Mouse (Mus musculus) hindbrain, postnatal 0 days (tissue): ENCODE data around the gene Rnase10. TPM values are rescaled to one million over a fixed set of nuclear protein-coding genes. Genes with fewer than 3 reads are reported as not detected.
"Not testable (repeated sequence)": the region's sequence is repeated elsewhere in the genome, so short reads cannot be mapped to it uniquely, and the experiment has no call there.

ENCODE experiments used
- ATAC-seq: fragments of 200-750 bp; cut with Nextera tagmentation; 2 replicates; pipeline ENCODE4 v1.8.0; 2017; ENCODE audit warnings: mild to moderate bottlenecking, moderate TSS enrichment, moderate library complexity
- DNase-seq: peaks from one replicate; pipeline ENCODE4 v3.0.0-alpha.2; 2015; ENCODE audit warnings: low spot score
- H3K27ac ChIP-seq: fragments of 300-500 bp; sonication (generic); 2 replicates; pipeline ENCODE4 v1.5.1; 2014; ENCODE audit warnings: mild to moderate bottlenecking
- H3K27me3 ChIP-seq: fragments of 300-500 bp; sonication (generic); 2 replicates; pipeline ENCODE4 v1.6.1; 2014; ENCODE audit warnings: low read length, mixed read lengths; ENCODE audit not compliant: insufficient read depth
- H3K36me3 ChIP-seq: fragments of 300-500 bp; sonication (generic); 2 replicates; pipeline ENCODE4 v1.6.1; 2014; ENCODE audit warnings: low read length, mixed read lengths; ENCODE audit not compliant: insufficient read depth
- H3K4me1 ChIP-seq: fragments of 300-500 bp; sonication (generic); 2 replicates; pipeline ENCODE4 v1.6.1; 2014; ENCODE audit warnings: antibody characterized with exemption, low read length, mixed read lengths; ENCODE audit not compliant: insufficient read depth
- H3K4me2 ChIP-seq: fragments of 300-500 bp; sonication (generic); 2 replicates; pipeline ENCODE4 v1.6.1; 2014; ENCODE audit warnings: low read depth, mild to moderate bottlenecking, low read length, moderate library complexity, mixed read lengths
- H3K4me3 ChIP-seq: fragments of 300-500 bp; sonication (generic); 2 replicates; pipeline ENCODE4 v1.5.1; 2014; ENCODE audit warnings: low read length
- H3K9ac ChIP-seq: fragments of 300-500 bp; sonication (generic); replicated peaks from 2 replicates; pipeline ENCODE4 v1.6.1; 2014; ENCODE audit warnings: mild to moderate bottlenecking, low read length, moderate library complexity, mixed read lengths
- H3K9me3 ChIP-seq: fragments of 300-500 bp; sonication (generic); 2 replicates; pipeline ENCODE4 v1.6.1; 2016; ENCODE audit warnings: low read length, mixed read lengths
- CTCF ChIP-seq: IDR thresholded peaks from 2 replicates; pipeline ENCODE4 v1.5.1; 2016; ENCODE audit warnings: antibody characterized with exemption, control low read depth, low read depth
- WGBS: fragments of 180-500 bp; shearing (Covaris S2); extraction: QIAGEN DNeasy Blood & Tissue Kit; methylation state at CpG from one replicate; pipeline ENCODE4 v1.1.7; 2014; 5-methylcytosine and 5-hydroxymethylcytosine counted together
- polyA plus RNA-seq: library from polyadenylated mRNA; unstranded; fragments of >200 nt; fragmentation: Nextera tagmentation; extraction: Ambion mirVana; gene quantifications from 2 replicates; pipeline ENCODE4 v1.2.1, GENCODE M21; 2015
- total RNA-seq: library from RNA; depleted of rRNA; stranded (reverse); fragments of >200 nt; gene quantifications from 2 replicates; pipeline ENCODE4 v1.2.3, GENCODE M21; 2014

The Rnase10 gene
- total and polyA plus RNA-seq, 2 experiments from 2014 or later, result 0.21 TPM; not detected in 1

DNA sequence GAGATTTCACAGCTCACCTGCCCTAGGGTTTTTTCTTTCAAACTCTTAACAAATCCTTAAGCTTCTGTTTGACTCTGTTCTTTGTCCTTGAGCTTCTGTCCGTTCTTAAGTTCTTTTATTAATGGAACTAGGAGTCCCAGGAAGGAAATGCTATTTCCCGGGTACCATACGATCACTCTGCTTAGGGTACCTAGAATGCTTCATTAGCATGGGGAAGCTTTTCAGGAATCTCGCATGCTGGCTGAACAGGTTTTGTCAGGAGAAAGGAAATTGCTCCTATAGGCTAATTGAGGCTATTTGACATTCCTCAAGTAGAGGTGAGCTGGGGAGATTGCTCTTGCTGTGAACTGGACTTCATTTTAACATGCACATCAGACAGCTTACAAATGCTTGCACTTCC is 33.9 kb upstream of the Rnase10 start:
- Histone ChIP-seq H3K4me2 (no peak overlapping the region), H3K4me3 (no peak overlapping the region), H3K27ac (no peak overlapping the region), H3K9ac (no peak overlapping the region), H3K9me3 (no peaks in the 10 kb centered on the region), H3K27me3 (no peaks in the 10 kb centered on the region), H3K4me1 (peaks cover 3% of the 10 kb centered on the region; the same call in 1 of the 2 replicates), H3K36me3 (no peaks in the 10 kb centered on the region)
- no peak for TF ChIP-seq CTCF
- WGBS, result 60% methylated on average over 4 of the region's 4 CpGs
- DNase-seq (no peak), ATAC-seq (no peak)

DNA sequence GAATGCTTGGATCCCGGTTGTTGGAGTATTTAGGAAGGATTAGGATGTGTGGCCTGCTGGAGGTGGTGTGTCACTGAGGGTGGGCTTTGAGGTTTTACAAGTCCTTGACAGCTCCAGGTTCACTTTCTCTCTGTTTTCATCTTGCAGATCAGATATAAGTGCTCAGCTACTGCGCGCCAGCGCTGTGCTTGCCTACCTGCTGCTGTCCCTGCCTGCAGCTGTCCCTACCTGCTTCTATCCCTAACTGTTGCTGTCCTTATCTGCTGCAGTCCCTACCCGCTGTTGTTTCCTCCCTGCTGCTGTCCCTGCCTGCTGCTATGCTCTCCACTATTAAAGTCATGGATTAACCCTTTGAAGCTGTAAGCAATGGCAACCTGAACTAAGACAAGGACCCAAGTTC is 32.5 kb upstream of the Rnase10 start:
- TF ChIP-seq CTCF, result no peak
- Histone ChIP-seq H3K27ac (no peak overlapping the region), H3K4me2 (no peak overlapping the region), H3K9me3 (no peaks in the 10 kb centered on the region), H3K27me3 (no peaks in the 10 kb centered on the region), H3K4me3 (no peak overlapping the region), H3K9ac (no peak overlapping the region), H3K36me3 (no peaks in the 10 kb centered on the region), H3K4me1 (no peaks in the 10 kb centered on the region)
- no peak for ATAC-seq
- WGBS, result 65% methylated on average over 5 of the region's 5 CpGs
- DNase-seq, result no peak

DNA sequence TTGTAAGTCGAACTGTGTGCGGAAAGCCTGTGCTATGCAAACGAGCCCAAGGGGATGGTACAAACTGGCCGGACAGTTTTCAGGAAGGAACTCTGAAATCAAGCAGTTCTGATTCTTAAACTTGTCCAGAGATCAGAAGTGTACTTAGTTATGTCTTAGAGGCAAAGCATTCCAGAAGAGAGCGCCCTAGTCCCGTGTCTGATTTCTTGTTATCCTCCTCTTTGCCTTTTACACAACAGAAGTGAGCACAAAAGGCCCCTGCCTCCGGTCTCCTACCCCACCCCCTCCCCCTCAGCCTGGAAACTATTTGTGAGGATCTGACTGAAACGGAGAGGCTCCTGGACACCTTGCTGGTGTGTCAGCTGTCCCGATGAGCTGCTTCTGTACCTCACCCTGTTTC is 30.9 kb upstream of the Rnase10 start:
- DNase-seq, result peak; percentile 18

DNA sequence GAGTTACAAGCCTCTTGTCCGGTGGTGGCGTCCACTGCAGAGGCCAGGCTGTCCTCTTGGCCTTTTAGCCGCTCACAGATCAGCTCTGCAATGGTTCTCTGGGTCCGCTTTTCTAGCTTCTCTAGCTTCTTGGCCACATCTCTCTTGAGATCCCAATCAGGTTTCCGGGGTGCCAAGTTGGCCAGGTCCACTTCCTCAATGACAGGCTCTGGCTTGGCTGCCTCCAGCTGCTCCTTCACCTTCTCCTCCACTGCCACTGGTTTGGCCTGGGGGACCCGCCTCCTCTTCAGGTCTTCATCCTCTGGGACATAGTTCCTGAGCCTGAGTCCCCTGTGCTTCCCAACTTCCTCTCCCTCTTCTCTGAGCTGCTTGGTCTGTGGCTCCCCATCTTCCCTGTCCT is 29.1 kb upstream of the Rnase10 start:
- H3K9me3 ChIP-seq, H3K27ac ChIP-seq, H3K36me3 ChIP-seq, DNase-seq, H3K9ac ChIP-seq, ATAC-seq, H3K27me3 ChIP-seq, H3K4me1 ChIP-seq, H3K4me2 ChIP-seq, H3K4me3 ChIP-seq: not testable (repeated sequence)
- WGBS, result 92% methylated on average over 6 of the region's 6 CpGs

More for the DNA sequence above, 30.9 kb upstream of the Rnase10 start:
- no peak overlapping the region for H3K9ac ChIP-seq
- H3K4me1 ChIP-seq, result no peaks in the 10 kb centered on the region
- no peak overlapping the region for H3K27ac ChIP-seq
- 0 out of 2 replicates have a peak, but pooled peaks have one; percentile 19 for TF ChIP-seq CTCF
- WGBS, result 14% methylated on average over 9 of the region's 9 CpGs
- H3K4me3 ChIP-seq, result no peak overlapping the region
- H3K9me3 ChIP-seq, result no peaks in the 10 kb centered on the region
- peak; percentile 49; the same call in 1 of the 2 replicates for ATAC-seq
- H3K4me2 ChIP-seq, result 0 out of 2 replicates have a peak overlapping the region, but pooled peaks have one; percentile 1
- no peaks in the 10 kb centered on the region for H3K27me3 ChIP-seq
- H3K36me3 ChIP-seq, result no peaks in the 10 kb centered on the region

DNA sequence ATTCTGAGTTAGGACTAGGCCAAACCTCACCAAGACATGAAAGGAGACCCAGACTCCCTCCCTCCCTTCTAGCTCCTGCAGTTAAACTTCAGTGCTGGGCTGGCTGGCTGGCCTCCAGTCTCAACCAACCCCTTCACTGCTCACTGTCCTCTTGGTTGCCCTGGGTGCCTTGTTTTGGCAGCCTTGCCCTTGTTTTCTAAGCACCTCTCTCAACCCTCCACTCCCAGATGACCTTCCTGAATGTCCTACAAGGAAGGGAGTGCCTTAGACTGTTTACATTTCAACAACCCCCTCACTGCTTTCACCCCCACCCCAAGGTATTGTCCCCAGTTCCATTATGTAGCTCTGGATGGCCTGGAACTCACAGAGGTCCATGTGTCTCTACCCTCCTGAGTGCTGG is 27.9 kb upstream of the Rnase10 start:
- H3K27me3 ChIP-seq, result no peaks in the 10 kb centered on the region
- no peak overlapping the region for H3K27ac ChIP-seq
- DNase-seq (no peak), ATAC-seq (no peak)
- H3K9me3 ChIP-seq, result no peaks in the 10 kb centered on the region
- no peak overlapping the region for H3K4me3 ChIP-seq
- H3K4me2 ChIP-seq, result no peak overlapping the region
- H3K4me1 ChIP-seq, result no peaks in the 10 kb centered on the region
- no peak for TF ChIP-seq CTCF
- H3K9ac ChIP-seq, result no peak overlapping the region
- H3K36me3 ChIP-seq, result no peaks in the 10 kb centered on the region

DNA sequence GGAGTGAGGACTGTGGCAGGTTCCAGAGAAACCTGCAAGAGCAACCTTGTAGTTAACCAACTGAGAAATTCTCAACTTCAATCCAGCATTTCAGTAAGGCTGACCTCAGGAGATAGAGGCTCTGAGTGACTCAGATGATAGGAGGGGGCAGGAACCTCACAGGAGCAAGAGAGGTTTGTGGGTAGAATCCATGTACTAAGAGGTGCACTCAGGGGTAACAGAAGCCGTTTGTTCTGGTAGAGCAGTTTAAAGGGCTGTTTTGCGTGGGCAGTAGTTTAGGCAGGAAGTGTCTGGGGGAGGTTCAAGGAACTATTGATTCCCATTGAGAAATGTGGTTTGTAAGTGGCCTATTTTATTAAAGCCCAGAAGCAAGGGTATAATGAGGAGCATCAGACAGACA is 26.3 kb upstream of the Rnase10 start:
- Histone ChIP-seq H3K27me3 (no peaks in the 10 kb centered on the region), H3K36me3 (no peaks in the 10 kb centered on the region), H3K27ac (no peak overlapping the region), H3K4me3 (no peak overlapping the region), H3K9me3 (no peaks in the 10 kb centered on the region), H3K4me2 (no peak overlapping the region), H3K4me1 (no peaks in the 10 kb centered on the region), H3K9ac (no peak overlapping the region)
- DNase-seq, result no peak
- no peak for ATAC-seq
- WGBS, result 31% methylated on average over 2 of the region's 2 CpGs
- no peak for TF ChIP-seq CTCF

DNA sequence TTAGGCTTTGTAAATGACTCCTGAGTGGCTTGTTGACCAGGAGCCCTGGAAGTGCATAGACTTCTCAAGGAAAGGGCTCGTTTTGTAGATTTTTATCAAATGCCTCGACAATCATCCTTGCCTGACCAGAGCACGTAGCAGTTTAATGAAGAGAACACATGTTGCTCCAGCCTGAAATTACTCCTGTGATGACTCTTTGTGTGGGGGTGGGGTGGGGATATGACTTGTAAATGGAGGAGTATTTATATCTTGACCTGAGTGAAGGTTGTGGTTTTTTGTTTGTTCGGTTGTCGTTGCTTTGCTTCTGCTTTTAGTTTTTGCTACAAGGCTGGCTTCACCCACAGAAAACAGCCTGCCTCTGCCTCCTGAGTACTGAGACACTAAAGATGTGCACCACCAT is 25.7 kb upstream of the Rnase10 start:
- no peak overlapping the region for H3K4me2 ChIP-seq
- ATAC-seq, result no peak

More for the DNA sequence above, 25.7 kb upstream of the Rnase10 start:
- Histone ChIP-seq H3K27me3 (no peaks in the 10 kb centered on the region), H3K4me3 (no peak overlapping the region), H3K36me3 (no peaks in the 10 kb centered on the region), H3K9me3 (no peaks in the 10 kb centered on the region), H3K27ac (no peak overlapping the region), H3K9ac (no peak overlapping the region), H3K4me1 (no peaks in the 10 kb centered on the region)
- no peak for TF ChIP-seq CTCF
- WGBS, result 88% methylated on average over 5 of the region's 5 CpGs
- no peak for DNase-seq
